ENCODE assay signal across 30 mouse cellular contexts in genomic region chr5:114926753-114927152, GRCm38 (mm10). TPM values are rescaled to one million over a fixed set of nuclear protein-coding genes. Genes with fewer than 3 reads are reported as not detected.
DNase-seq lines count a peak whose midpoint lies in the region; ATAC-seq and TF ChIP-seq lines count a peak whose summit lies in the region.
"Had no signal": no experiment of that assay in that cellular context is flagged by ENCODE, and none has a peak within 500 bp of the region (broad histone marks: within the 10 kb centered on the region; RNA-seq: fewer than 3 reads in every experiment).

No protein-coding gene starts in this region.

- TF ChIP-seq CTCF in MEL (IDR thresholded peaks at IDR 0.05 in 2 of 3, conservative IDR thresholded peaks at IDR 0.05 in 1 of 3; ENCODE audit: control insufficient read depth in 1 of 3, insufficient read depth in 1 of 3, low read depth in 2 of 3, low read length in 3 of 3, poor library complexity in 1 of 3, severe bottlenecking in 1 of 3), result no peak
- TF ChIP-seq CTCF in stomach, postnatal 0 days (IDR thresholded peaks at IDR 0.05; ENCODE audit: low read depth), result no peak

- WGBS in kidney, embryonic 14.5 days, result 51% methylated on average over 9 of the region's 9 CpGs
- 76% methylated on average over 9 of the region's 9 CpGs for WGBS in intestine, embryonic 16.5 days
- 75% methylated on average over 9 of the region's 9 CpGs for WGBS in stomach, postnatal 0 days
- 58% methylated on average over 9 of the region's 9 CpGs for WGBS in midbrain, embryonic 14.5 days

- peak in 1 of 2 experiments; percentile 26; a peak in 1 of 4 replicates for TF ChIP-seq POLR2A in MEL (IDR thresholded peaks at IDR 0.05; ENCODE audit: control insufficient read depth in 1 of 2, insufficient read depth in 1 of 2, low read depth in 1 of 2, low read length in 2 of 2, poor library complexity in 1 of 2)

- no peaks in the 10 kb centered on the region for H3K27me3 ChIP-seq in kidney, embryonic 14.5 days (ENCODE audit: control insufficient read depth, insufficient read depth, low read length)
- H3K27me3 ChIP-seq in MEL (ENCODE audit: control insufficient read depth in 1 of 2, insufficient read depth in 2 of 2, low read length in 2 of 2), result no peaks in the 10 kb centered on the region
- H3K27me3 ChIP-seq in intestine, embryonic 16.5 days (replicated peaks; ENCODE audit: control insufficient read depth, insufficient read depth, low read length), result no peaks in the 10 kb centered on the region
- H3K27me3 ChIP-seq in stomach, postnatal 0 days (ENCODE audit: control insufficient read depth, insufficient read depth, low read length), result no peaks in the 10 kb centered on the region
- H3K27me3 ChIP-seq in midbrain, embryonic 14.5 days (ENCODE audit: control insufficient read depth, insufficient read depth, low read length), result no peaks in the 10 kb centered on the region
- H3K27me3 ChIP-seq: CH12.LX; hindbrain, embryonic 13.5 days; liver, embryonic 13.5 days had no signal

- H3K9ac ChIP-seq in kidney, embryonic 14.5 days (ENCODE audit: low read depth, low read length), result no peak overlapping the region
- peak overlapping the region; percentile 36 for H3K9ac ChIP-seq in MEL (ENCODE audit: control insufficient read depth, low read depth, low read length, poor library complexity, severe bottlenecking)
- no peak overlapping the region for H3K9ac ChIP-seq in intestine, embryonic 16.5 days (ENCODE audit: low read depth, low read length)
- no peak overlapping the region for H3K9ac ChIP-seq in stomach, postnatal 0 days (ENCODE audit: low read length)
- no peak overlapping the region for H3K9ac ChIP-seq in midbrain, embryonic 14.5 days (replicated peaks; ENCODE audit: low read length)
- H3K9ac ChIP-seq: hindbrain, embryonic 13.5 days; liver, embryonic 13.5 days had no signal

- peak; percentile 44; the same call in 1 of the 2 replicates for ATAC-seq in kidney, embryonic 14.5 days (ENCODE audit: low FRiP score, low TSS enrichment)
- ATAC-seq in intestine, embryonic 16.5 days, result peak; percentile 61
- peak; percentile 41 for ATAC-seq in stomach, postnatal 0 days (ENCODE audit: low FRiP score, low TSS enrichment)
- no peak for ATAC-seq in midbrain, embryonic 14.5 days (ENCODE audit: low FRiP score, low TSS enrichment)

- peaks cover 7% of the 10 kb centered on the region; the same call in 1 of the 2 replicates for H3K9me3 ChIP-seq in kidney, embryonic 14.5 days (ENCODE audit: control insufficient read depth, low read length)
- H3K9me3 ChIP-seq in MEL (replicated peaks; ENCODE audit: insufficient read depth, low read length), result no peaks in the 10 kb centered on the region
- H3K9me3 ChIP-seq in intestine, embryonic 16.5 days (ENCODE audit: control insufficient read depth, low read length), result 0 out of 2 replicates have a peak, but pooled peaks cover 4% of the 10 kb centered on the region
- no peaks in the 10 kb centered on the region for H3K9me3 ChIP-seq in stomach, postnatal 0 days (ENCODE audit: control insufficient read depth, low read length)
- no peaks in the 10 kb centered on the region for H3K9me3 ChIP-seq in midbrain, embryonic 14.5 days (ENCODE audit: control insufficient read depth, low read length)
- H3K9me3 ChIP-seq: forebrain, embryonic 10.5 days; hindbrain, embryonic 13.5 days; liver, embryonic 13.5 days had no signal

- DNase-seq in kidney, adult 11 months, result no peak
- peak; percentile 85 for DNase-seq in MEL (ENCODE audit: low read depth, low spot score)
- DNase-seq in stomach, postnatal 0 days (ENCODE audit: low spot score), result no peak
- DNase-seq in urinary bladder, adult 18-20 months (ENCODE audit: low spot score in 2 of 2), result no peak
- DNase-seq in midbrain, embryonic 14.5 days, result no peak
- DNase-seq: B cell, adult 2 months; cerebellum, adult 11-12 months; cerebellum, postnatal 10 days; gastrocnemius, postnatal 36 days; layer of hippocampus, adult 9-11 months; liver, embryonic 13.5 days; lung, adult 2 months; lung, postnatal 14 days; thymus, postnatal 25 days had no signal

- no peaks in the 10 kb centered on the region for H3K36me3 ChIP-seq in kidney, embryonic 14.5 days (ENCODE audit: control insufficient read depth, insufficient read depth, low read length)
- peaks cover 0 to 32% of the 10 kb centered on the region in 2 experiments; a peak in 2 of 4 replicates for H3K36me3 ChIP-seq in MEL (ENCODE audit: control insufficient read depth in 1 of 2, insufficient read depth in 2 of 2, low read length in 2 of 2)
- no peaks in the 10 kb centered on the region for H3K36me3 ChIP-seq in intestine, embryonic 16.5 days (ENCODE audit: control insufficient read depth, insufficient read depth, low read length)
- H3K36me3 ChIP-seq in stomach, postnatal 0 days (ENCODE audit: control insufficient read depth, insufficient read depth, low read length), result no peaks in the 10 kb centered on the region
- H3K36me3 ChIP-seq in midbrain, embryonic 14.5 days (ENCODE audit: control insufficient read depth, insufficient read depth, low read length), result no peaks in the 10 kb centered on the region
- H3K36me3 ChIP-seq: forebrain, embryonic 10.5 days; hindbrain, embryonic 13.5 days; liver, embryonic 13.5 days had no signal

- no peak overlapping the region for H3K4me3 ChIP-seq in kidney, embryonic 14.5 days (ENCODE audit: low read length)
- peak overlapping the region in 1 of 2 experiments; percentile 16; a peak in 2 of 4 replicates for H3K4me3 ChIP-seq in MEL (ENCODE audit: control insufficient read depth in 1 of 2, insufficient read depth in 1 of 2, low read depth in 2 of 2, low read length in 2 of 2)
- H3K4me3 ChIP-seq in intestine, embryonic 16.5 days (ENCODE audit: low read length), result no peak overlapping the region
- no peak overlapping the region for H3K4me3 ChIP-seq in stomach, postnatal 0 days (ENCODE audit: low read depth, low read length)
- no peak overlapping the region for H3K4me3 ChIP-seq in midbrain, embryonic 14.5 days (replicated peaks; ENCODE audit: low read depth, low read length)
- H3K4me3 ChIP-seq: forebrain, embryonic 10.5 days; hindbrain, embryonic 13.5 days; liver, embryonic 13.5 days had no signal

- no peak for TF ChIP-seq RAD21 in MEL (IDR thresholded peaks at IDR 0.05; ENCODE audit: low read depth, low read length)

- TF ChIP-seq EP300 in MEL (IDR thresholded peaks at IDR 0.05; ENCODE audit: low read depth in 1 of 2, low read length in 2 of 2), result peak; percentile 38 to 42; a peak in 3 of 4 replicates
- TF ChIP-seq EP300 in stomach, postnatal 0 days (optimal IDR thresholded peaks at IDR 0.05), result no peak

- peaks cover 3% of the 10 kb centered on the region; the same call in 1 of the 2 replicates for H3K79me2 ChIP-seq in MEL (ENCODE audit: control insufficient read depth, insufficient read depth, low read length, poor library complexity)

- no peak overlapping the region; the same call in 1 of the 2 replicates for H3K27ac ChIP-seq in kidney, embryonic 14.5 days (ENCODE audit: low read depth, low read length)
- peak overlapping the region; percentile 91 for H3K27ac ChIP-seq in MEL (ENCODE audit: control insufficient read depth, low read depth, low read length)
- H3K27ac ChIP-seq in intestine, embryonic 16.5 days (ENCODE audit: low read length), result no peak overlapping the region
- H3K27ac ChIP-seq in stomach, postnatal 0 days (replicated peaks), result no peak overlapping the region
- no peak overlapping the region for H3K27ac ChIP-seq in midbrain, embryonic 14.5 days (replicated peaks; ENCODE audit: low read depth, low read length)
- H3K27ac ChIP-seq: forebrain, embryonic 10.5 days; hindbrain, embryonic 13.5 days; liver, embryonic 13.5 days had no signal

- no peak overlapping the region for H3K4me2 ChIP-seq in kidney, embryonic 14.5 days (replicated peaks; ENCODE audit: low read depth, low read length)
- no peak overlapping the region for H3K4me2 ChIP-seq in intestine, embryonic 16.5 days (ENCODE audit: low read depth, low read length)
- no peak overlapping the region for H3K4me2 ChIP-seq in stomach, postnatal 0 days (replicated peaks; ENCODE audit: low read depth)
- no peak overlapping the region for H3K4me2 ChIP-seq in midbrain, embryonic 14.5 days (ENCODE audit: low read length)
- H3K4me2 ChIP-seq: hindbrain, embryonic 13.5 days; liver, embryonic 13.5 days; midbrain, embryonic 11.5 days had no signal

- H3K4me1 ChIP-seq in kidney, embryonic 14.5 days (ENCODE audit: control insufficient read depth, insufficient read depth, low read length), result peaks cover 12% of the 10 kb centered on the region
- peaks cover 9 to 41% of the 10 kb centered on the region in 2 experiments for H3K4me1 ChIP-seq in MEL (ENCODE audit: control insufficient read depth in 1 of 2, insufficient read depth in 2 of 2, low read length in 2 of 2)
- H3K4me1 ChIP-seq in intestine, embryonic 16.5 days (ENCODE audit: control insufficient read depth, insufficient read depth, low read length), result peaks cover 11% of the 10 kb centered on the region
- no peaks in the 10 kb centered on the region for H3K4me1 ChIP-seq in stomach, postnatal 0 days (replicated peaks; ENCODE audit: control insufficient read depth, insufficient read depth)
- H3K4me1 ChIP-seq in midbrain, embryonic 14.5 days (ENCODE audit: control insufficient read depth, insufficient read depth, low read length), result no peaks in the 10 kb centered on the region

RNA-seq across cellular contexts. Expression of gene Oasl1, which starts 3.7 kb away (rescaled TPM):
- polyA plus RNA-seq in kidney, embryonic 14.5 days (2014; fragmentation: Nextera tagmentation; extraction: Ambion mirVana), result 1.2 and 2.5 TPM in 2 replicates
- 8.2 and 11.5 TPM in 2 replicates for total RNA-seq in MEL (2012; rRNA removed)
- 10 to 100 TPM in 1 of 2 experiments, not detected in 1; 33.3 TPM for polyA plus RNA-seq in MEL (2012; ENCODE audit: insufficient read depth in 1 of 2, insufficient read length in 2 of 2, low read depth in 1 of 2, low replicate concordance in 2 of 2, missing spikeins in 1 of 2)
- polyA plus RNA-seq in intestine, embryonic 16.5 days (2015; fragmentation: Nextera tagmentation; extraction: Ambion mirVana), result 1.3 and 2.1 TPM in 2 replicates
- polyA plus RNA-seq in stomach, postnatal 0 days (2015; fragmentation: Nextera tagmentation; extraction: Ambion mirVana), result 14.1 and 14.6 TPM in 2 replicates
- polyA plus RNA-seq in midbrain, embryonic 14.5 days (2014; fragmentation: Nextera tagmentation; extraction: Ambion mirVana), result 2.0 TPM in 1 of 2 replicates, not detected in the other
- total RNA-seq: CH12.LX; left cerebral cortex, postnatal 36 days had no signal
- polyA plus RNA-seq: forebrain, embryonic 10.5 days; midbrain, embryonic 11.5 days had no signal

RNA-seq across cellular contexts. Expression of gene 2210016L21Rik, which starts 15.2 kb away (rescaled TPM):
- polyA plus RNA-seq in kidney, embryonic 14.5 days (2014; fragmentation: Nextera tagmentation; extraction: Ambion mirVana), result 51.1 and 58.9 TPM in 2 replicates
- total RNA-seq in MEL (2012; rRNA removed), result 14.4 and 16.2 TPM in 2 replicates
- polyA plus RNA-seq in MEL (2012; ENCODE audit: insufficient read depth in 1 of 2, insufficient read length in 2 of 2, low read depth in 1 of 2, low replicate concordance in 2 of 2, missing spikeins in 1 of 2), result 10 to 100 TPM in 1 of 2 experiments, not detected in 1; 46.1 TPM
- polyA plus RNA-seq in intestine, embryonic 16.5 days (2015; fragmentation: Nextera tagmentation; extraction: Ambion mirVana), result 49.1 and 53.3 TPM in 2 replicates
- 39.2 and 49.8 TPM in 2 replicates for polyA plus RNA-seq in stomach, postnatal 0 days (2015; fragmentation: Nextera tagmentation; extraction: Ambion mirVana)
- 92.1 and 113 TPM in 2 replicates for polyA plus RNA-seq in midbrain, embryonic 14.5 days (2014; fragmentation: Nextera tagmentation; extraction: Ambion mirVana)

RNA-seq across cellular contexts. Expression of gene Oasl2, which starts 30.0 kb away (rescaled TPM):
- 2.2 and 4.0 TPM in 2 replicates for polyA plus RNA-seq in kidney, embryonic 14.5 days (2014; fragmentation: Nextera tagmentation; extraction: Ambion mirVana)
- 0.27 TPM in 1 of 2 replicates, not detected in the other for total RNA-seq in MEL (2012; rRNA removed)
- under 1 TPM in 1 of 2 experiments, not detected in 1; 0.63 TPM for polyA plus RNA-seq in MEL (2012; ENCODE audit: insufficient read depth in 1 of 2, insufficient read length in 2 of 2, low read depth in 1 of 2, low replicate concordance in 2 of 2, missing spikeins in 1 of 2)
- polyA plus RNA-seq in intestine, embryonic 16.5 days (2015; fragmentation: Nextera tagmentation; extraction: Ambion mirVana), result 6.0 and 7.4 TPM in 2 replicates
- polyA plus RNA-seq in stomach, postnatal 0 days (2015; fragmentation: Nextera tagmentation; extraction: Ambion mirVana), result 20.1 and 22.3 TPM in 2 replicates
- polyA plus RNA-seq in midbrain, embryonic 14.5 days (2014; fragmentation: Nextera tagmentation; extraction: Ambion mirVana), result 2.5 and 7.9 TPM in 2 replicates
- total RNA-seq: CH12.LX had no signal
- polyA plus RNA-seq: G1E had no signal

RNA-seq across cellular contexts. Expression of gene Hnf1a, which starts 44.1 kb away (rescaled TPM):
- polyA plus RNA-seq in kidney, embryonic 14.5 days (2014; fragmentation: Nextera tagmentation; extraction: Ambion mirVana), result 5.4 and 6.8 TPM in 2 replicates
- 0.08 TPM in 1 of 2 replicates, not detected in the other for total RNA-seq in MEL (2012; rRNA removed)
- under 1 TPM in 1 of 2 experiments, not detected in 1; 0.28 TPM for polyA plus RNA-seq in MEL (2012; ENCODE audit: insufficient read depth in 1 of 2, insufficient read length in 2 of 2, low read depth in 1 of 2, low replicate concordance in 2 of 2, missing spikeins in 1 of 2)
- 16.1 and 21.7 TPM in 2 replicates for polyA plus RNA-seq in intestine, embryonic 16.5 days (2015; fragmentation: Nextera tagmentation; extraction: Ambion mirVana)
- 5.4 and 5.7 TPM in 2 replicates for polyA plus RNA-seq in stomach, postnatal 0 days (2015; fragmentation: Nextera tagmentation; extraction: Ambion mirVana)
- polyA plus RNA-seq in midbrain, embryonic 14.5 days (2014; fragmentation: Nextera tagmentation; extraction: Ambion mirVana), result not detected in 2 replicates
- total RNA-seq: adrenal gland, adult 18-20 months; CH12.LX; gastrocnemius, postnatal 36 days; heart, adult 8-10 months; heart, postnatal 25 days; left cerebral cortex, adult 18-20 months; left cerebral cortex, postnatal 36 days; megakaryocyte progenitor cell, adult 5-6 weeks; neutrophil, adult 5-6 weeks had no signal
- polyA plus RNA-seq: embryonic facial prominence, embryonic 11.5 days; forebrain, embryonic 10.5 days; G1E; heart, embryonic 14.5 days; hindbrain, embryonic 13.5 days; lung, adult 2 months; midbrain, embryonic 11.5 days had no signal
